Mouse (Mus musculus) CD4-positive helper T cell, adult 2 months (primary cell): ENCODE data around the gene Hivep1.

Source experiments
- DNase-seq: peaks from one replicate; pipeline ENCODE4 v3.0.0-alpha.2; 2012; ENCODE audit warnings: low read depth, missing footprints, low spot score

The Hivep1 gene

DNA sequence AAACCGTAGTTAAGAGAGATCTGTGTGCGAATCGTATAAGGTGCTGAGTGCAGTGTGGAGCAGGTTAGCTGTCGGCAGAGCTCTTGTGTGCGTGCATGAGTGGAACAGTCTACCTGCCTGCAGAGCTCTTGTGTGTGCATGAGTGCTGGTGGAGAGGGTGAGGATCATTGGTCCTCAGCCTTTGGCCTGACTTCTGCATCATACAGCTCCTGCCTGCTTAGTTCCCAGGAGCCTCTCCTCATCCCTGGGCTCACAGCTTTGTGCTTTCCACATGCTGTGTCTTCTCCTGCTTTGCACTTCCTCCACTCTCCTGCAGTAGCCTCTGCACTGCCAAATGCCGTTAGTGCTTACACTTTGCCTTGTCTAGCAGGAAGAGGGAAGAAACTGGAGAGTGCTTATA is 60.2 kb downstream of the Hivep1 start:
- DNase-seq: no peak

- no peak for DNase-seq
Measured at GRCm38 (mm10) chr13:42112748-42113147, 60.9 kb downstream of the Hivep1 start.

GRCm38 (mm10) chr13:42113601-42114000 is 61.8 kb downstream of the Hivep1 start:
- DNase-seq: peak; percentile 29

DNA sequence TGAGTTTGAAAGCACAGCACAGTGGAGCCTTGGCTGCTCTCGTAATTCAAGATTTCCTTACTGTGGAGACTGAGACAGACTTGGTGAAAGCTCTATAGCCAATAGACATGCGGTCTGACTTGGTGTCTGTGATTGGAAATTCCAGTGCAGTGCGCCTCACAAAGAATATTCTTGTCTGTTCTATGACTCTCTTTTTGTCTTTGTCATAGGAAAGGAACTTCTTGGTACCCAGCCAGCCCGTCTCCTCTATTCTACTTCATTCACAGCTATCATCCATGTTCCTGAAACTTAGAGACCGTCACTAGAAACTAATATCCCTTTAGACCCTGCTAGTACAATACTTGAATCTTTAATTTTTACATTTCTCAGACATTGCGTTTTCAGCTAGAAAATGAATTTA is 64.5 kb downstream of the Hivep1 start:
- DNase-seq: no peak

DNA sequence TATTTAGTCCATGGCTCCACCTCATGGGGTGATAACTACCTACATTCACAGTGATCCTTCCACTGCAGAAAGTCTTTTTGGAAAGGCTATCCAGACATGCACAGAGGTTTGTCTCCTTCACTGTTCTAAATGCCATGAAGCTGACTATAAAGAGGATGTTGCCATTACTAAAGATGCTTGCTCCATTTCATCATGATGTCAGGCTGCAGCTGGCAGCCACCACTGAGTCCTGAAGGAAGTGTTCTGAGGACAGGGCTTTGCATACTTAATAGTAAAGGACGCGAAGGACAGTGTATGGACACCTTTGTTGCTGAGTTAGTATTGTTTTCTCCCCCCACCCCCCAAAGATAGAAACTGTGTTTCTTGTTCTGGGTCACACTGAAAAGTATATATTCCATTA is 67.2 kb downstream of the Hivep1 start:
- no peak for DNase-seq

- no peak for DNase-seq
Measured at GRCm38 (mm10) chr13:42121106-42121776, 69.4 kb downstream of the Hivep1 start.

DNA sequence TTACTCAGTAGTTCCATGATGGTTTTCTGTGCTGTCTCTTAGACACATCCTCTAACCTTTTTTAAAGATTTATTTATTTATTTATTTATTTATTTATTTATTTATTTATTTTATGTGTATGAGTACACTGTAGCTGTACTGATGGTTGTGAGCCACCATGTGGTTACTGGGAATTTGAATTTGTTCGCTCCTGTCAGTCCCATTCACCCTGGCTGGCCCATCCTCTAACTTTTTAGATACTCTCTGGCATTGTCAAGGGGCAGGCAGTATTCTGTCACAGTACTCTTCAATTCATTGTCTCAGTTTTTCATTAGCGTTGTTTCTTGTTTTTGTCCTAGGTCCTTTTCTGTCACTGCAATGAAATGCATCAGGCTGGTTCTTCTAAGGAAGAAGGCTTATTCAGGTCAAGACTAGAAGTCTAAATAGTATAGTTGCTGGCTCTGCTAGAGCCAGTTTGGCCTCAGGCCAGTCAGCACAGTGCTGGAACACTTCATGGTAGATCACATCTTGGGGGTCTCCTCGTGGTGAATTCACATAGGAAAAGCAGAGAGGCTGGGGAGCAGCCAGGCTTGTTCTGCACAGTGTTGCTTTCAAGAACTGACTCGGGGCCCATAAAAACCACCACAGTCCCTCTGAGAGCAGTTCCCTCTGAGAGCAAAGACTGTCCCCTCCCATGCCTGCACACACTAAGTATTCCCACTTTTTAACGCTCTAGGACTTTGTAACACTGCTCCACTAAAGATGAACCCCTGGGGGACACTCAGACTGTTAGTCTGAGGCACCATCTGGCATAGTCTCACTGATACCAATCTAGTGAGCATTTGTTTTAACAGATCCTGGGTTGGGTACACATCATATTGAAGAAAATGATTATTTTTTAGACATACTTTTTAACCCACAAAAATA is 70.2 kb downstream of the Hivep1 start:
- no peak for DNase-seq

DNA sequence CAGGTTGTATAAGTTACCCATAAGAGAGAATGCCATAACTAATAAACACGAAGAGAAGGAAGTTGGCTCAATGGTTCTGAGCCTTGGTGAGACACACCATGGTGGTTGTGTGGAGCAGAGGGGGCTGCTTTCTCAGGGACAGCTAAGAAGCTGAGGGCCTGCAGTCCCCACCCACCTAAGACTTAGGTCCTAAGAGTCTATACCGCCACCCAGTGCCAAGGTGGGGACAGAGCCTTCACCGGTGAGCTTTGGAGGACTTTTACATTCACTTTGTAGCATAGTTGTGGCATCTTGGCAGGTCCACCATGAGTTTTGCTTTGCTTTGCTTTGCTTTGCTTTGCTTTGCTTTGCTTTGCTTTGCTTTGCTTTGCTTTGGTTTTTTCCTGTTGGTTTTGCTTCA is 92.8 kb downstream of the Hivep1 start:
- peak; percentile 10 for DNase-seq

DNA sequence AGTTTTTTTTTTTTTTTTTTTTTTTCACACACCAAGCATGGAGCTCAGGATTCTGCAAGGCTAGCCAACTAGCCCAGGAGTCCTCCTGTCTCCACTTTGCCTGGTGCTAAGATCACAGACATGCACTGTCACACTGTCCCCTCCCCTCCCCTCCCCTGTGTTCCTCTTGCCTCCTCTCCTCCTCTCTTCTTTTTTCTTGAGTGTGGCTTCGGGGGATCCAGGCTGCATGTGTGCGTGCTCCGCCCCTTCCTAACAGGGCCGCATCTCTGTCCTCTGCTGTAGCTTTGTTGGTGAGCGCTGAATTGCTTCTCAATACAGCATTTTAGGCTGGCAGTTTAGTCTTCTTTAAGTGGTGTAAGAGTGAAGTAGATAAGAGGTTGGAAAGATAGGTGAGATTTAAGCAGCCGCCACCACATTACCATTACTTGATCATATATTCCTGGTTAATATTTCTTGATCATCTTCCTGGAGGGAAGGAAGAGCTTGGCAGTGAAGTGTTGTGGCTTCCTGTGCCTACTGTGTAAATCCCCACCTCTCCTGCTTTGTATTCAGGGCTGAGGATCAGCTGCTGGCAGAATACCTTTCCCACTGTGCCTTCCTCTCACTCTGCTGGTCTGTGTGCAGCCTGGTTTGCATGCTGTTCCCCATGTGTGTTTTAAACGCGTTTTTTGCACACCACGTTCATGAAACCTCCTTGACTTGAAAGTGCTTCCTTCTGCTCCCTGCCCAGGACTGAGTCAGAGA is 97.7 kb downstream of the Hivep1 start:
- DNase-seq: no peak

DNA sequence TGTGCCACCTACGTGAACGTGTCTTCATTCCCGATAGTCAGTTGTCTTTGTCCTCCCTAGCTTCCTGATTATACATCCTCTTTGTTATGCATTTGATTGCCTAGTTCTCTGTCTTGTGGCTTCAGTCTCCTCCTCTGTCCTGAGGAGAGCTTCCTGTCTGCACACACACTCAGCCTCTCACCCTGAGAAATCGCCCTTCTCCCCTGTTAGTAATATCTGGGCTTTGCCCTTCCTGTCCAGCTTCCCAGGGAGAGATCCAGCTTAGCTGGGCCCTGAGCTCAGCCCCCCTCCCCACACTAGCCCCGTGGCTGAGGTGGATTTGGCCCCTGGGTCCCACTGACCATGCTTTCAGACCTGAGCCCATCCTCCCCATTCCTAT is 98.2 kb downstream of the Hivep1 start:
- DNase-seq: no peak

DNA sequence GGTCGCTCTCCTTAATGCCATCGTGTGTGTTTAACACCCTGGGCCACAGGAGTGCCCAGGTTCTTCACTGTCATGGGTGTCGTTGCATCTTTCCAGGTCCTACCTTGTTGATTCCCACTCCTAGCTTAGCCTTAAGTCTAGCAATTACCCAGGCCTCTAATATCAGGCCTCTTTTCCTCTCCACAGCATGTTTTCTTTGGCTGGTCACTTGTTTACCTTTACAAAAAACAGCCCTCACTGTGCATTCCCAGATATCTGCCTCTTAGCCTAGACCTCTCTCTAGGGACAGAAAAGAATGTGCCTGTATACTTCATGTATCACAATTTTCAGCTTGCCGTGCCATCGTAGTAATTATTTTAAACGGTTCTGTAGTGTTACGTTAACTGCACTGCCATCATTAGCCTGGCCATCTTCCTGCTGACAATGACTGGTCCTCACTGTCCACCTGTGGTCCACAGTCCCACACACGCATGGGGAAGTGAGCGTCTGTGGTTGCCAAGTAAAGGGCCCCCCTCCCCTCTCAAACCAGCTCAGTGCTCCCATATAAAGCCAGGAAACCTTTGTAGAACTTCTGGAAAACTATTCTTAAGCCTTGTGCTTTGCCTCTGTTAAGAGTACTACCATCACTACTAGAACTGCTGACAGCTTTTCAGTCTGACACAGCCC is 98.8 kb downstream of the Hivep1 start:
- no peak for DNase-seq

GRCm38 (mm10) chr13:42158259-42158658 is 106.4 kb downstream of the Hivep1 start:
- no peak for DNase-seq

GRCm38 (mm10) chr13:42159416-42160185 is 107.8 kb downstream of the Hivep1 start:
- DNase-seq: no peak

DNA sequence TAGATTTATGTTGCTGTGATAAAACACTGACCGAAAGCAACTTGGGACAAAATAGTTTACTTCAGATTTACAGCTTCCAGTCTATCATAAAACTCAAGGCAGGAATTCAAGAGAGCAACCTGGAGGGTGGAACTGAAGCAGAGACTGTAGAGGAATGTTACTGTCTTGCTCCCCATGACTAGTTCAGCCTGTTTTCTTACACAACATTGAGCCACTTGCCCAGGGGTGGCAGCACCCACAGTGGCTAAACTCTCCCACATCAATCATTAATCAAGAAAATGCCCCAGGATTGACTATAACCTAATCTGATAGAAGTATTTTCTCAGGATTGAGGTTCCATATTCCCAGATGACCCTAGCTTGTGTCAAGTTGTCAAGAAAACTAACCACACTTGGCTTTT is 119.0 kb downstream of the Hivep1 start:
- DNase-seq: no peak

DNA sequence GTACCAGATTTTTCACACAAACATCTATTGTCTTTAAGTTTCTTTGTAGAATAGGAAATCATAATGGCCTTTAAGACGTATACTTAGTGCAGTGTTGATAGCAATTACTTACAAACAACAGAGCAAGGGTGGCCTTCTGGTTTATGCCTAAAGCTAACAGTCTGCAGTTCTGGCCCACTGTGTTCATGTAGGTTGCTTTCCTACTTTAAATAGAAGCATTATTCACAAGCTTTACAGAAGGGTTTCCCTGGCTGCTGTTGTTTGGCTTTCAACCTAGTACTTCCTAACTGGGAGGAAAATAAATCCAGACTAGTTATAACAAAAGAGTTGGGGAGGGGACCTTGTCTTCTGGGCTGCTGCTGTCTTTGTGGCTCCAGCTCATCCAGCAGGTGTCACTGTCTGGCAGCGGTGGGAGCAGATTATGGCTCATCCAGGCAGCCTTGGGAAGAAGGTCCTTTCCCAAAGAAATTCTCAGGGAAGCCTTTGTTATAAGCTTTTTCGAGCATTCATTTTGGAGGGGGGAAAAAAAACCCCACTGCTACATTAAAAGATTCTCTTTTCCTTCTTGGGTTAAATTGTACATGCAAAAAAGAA is 123.1 kb downstream of the Hivep1 start:
- no peak for DNase-seq

GRCm38 (mm10) chr13:42182635-42183034 is 130.8 kb downstream of the Hivep1 start:
- no peak for DNase-seq

DNA sequence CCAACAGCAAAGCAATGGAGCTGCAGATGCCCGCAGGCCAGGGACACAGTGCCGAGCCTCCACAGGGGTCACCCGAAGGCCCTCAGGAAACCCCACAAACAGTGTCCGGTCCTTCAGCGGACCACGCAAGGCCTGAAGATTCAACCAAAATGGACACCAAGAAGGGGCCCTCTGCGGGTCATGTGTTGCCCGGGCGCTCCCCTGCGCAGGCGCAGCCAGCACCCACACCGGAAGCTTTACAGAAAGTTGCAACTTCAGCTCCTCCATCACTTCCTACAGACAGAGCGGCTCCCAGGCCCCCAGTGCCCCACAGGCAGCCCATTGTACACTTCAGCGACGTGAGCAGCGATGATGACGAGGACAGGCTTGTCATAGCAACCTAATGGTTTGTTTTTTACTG is 132.3 kb downstream of the Hivep1 start:
- no peak for DNase-seq

DNA sequence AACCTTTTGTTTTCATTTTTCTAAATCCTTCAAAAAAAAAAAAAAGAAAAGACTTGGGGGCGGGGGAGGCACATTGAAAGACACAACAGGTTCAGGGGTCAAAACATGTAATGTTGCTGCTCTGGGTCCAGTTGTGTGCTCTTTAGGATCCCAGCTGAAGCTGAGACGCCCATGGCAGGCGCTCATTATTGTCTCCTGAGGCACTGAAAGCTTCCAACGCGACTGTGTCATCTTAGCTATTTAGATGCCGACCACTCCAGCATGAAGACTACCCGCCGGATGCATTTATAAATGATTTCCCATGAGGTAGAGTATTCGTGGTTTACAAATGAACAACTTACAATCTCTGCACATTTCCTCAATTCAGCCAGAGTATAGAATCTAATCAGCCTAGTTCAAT is 141.2 kb downstream of the Hivep1 start:
- no peak for DNase-seq

GRCm38 (mm10) chr13:42195671-42196070 is 143.8 kb downstream of the Hivep1 start:
- no peak for DNase-seq

DNA sequence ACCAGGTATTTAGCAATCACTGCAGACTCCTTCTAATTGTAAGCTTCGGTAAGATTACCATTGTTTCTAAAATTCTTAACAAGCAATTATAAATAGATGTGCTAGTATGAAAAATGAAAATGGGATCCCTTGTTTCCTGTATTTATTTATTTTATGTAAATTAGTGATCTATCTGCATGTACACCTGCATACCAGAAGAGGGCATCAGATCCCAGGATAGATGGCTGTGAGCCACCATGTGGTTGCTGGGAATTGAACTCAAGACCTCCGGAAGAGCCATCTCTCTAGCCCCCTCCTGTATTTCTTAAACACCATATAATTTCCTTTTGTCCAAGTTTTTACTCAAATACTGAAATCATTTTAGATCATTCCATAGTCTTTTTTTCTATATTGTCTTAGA is 145.8 kb downstream of the Hivep1 start:
- DNase-seq: no peak

GRCm38 (mm10) chr13:42213556-42213955 is 161.7 kb downstream of the Hivep1 start:
- DNase-seq: no peak
